Mouse (Mus musculus): ENCODE data around the gene Zbtb7a.

DNA sequence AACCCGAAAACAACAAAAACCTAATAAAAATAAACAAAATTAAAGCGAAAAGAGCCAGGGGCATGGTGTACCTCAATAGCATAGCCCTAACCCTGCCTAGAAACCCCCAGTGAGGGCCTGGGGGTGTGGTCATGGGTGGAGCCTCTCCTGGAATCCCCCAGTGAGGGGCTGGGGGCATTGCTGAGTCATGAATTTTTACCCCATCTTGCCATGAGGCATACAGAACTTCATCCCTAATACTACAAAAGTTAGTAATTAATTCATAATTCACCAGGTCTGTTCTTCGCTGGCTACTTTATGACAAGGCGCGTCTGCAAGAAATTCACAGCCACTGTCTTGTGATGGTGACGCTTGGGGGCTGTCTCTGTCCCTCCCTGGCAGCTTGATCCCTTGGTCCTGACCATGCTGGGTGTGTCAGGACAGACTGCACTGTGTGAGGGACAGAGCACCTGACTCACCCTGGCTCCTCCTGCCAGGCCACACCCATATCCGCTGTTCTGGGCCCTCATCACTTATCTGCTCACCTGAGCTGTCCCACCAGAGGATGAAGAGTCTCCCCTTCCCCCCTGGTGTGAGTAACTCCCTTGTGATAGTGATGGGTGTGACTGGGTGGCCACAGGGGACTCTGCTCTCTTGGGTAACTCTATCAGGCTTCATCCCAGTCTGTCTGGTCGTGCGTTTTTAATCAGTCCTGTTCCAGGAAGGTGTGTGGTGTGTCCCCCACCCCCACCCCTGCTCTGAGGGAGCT lies 39.9 kb upstream of the Zbtb7a start:
- TF ChIP-seq POLR2A (IDR thresholded peaks at IDR 0.05; ENCODE audit: insufficient read length, low read depth) (no peak), POLR2AphosphoS2 (IDR thresholded peaks at IDR 0.05; ENCODE audit: insufficient read length, low read depth) (no peak), TCF3 (IDR thresholded peaks at IDR 0.05; ENCODE audit: insufficient read length, low read depth) (no peak), SRF (IDR thresholded peaks at IDR 0.05; ENCODE audit: control insufficient read depth, insufficient read length, low read depth) (no peak), REST (IDR thresholded peaks at IDR 0.05; ENCODE audit: insufficient read depth, insufficient read length) (no peak), MAX (IDR thresholded peaks at IDR 0.05; ENCODE audit: low read depth) (no peak), CEBPB (IDR thresholded peaks at IDR 0.05; ENCODE audit: insufficient read depth, poor library complexity, severe bottlenecking) (no peak), USF1 (IDR thresholded peaks at IDR 0.05; ENCODE audit: low read depth) (no peak), MYOG (IDR thresholded peaks at IDR 0.05; ENCODE audit: control insufficient read depth in 1 of 3, insufficient read depth in 1 of 3, insufficient read length in 2 of 3, low read depth in 2 of 3) (no peak), MYOD1 (IDR thresholded peaks at IDR 0.05; ENCODE audit: control insufficient read depth in 1 of 3, insufficient read length in 2 of 3, low read depth in 2 of 3) (no peak), TCF12 (IDR thresholded peaks at IDR 0.05; ENCODE audit: insufficient read depth, poor library complexity, severe bottlenecking) (no peak), E2F4 (IDR thresholded peaks at IDR 0.05; ENCODE audit: insufficient read depth) (no peak)

All from myocyte (in vitro differentiated cells).